Mouse (Mus musculus) megakaryocyte progenitor cell, adult 5-6 weeks (primary cell): ENCODE measurements around the gene Cd209g. TPM values are rescaled to one million over a fixed set of nuclear protein-coding genes. Genes with fewer than 3 reads are reported as not detected.

ENCODE experiments used
- total RNA-seq, 2 experiments: library from RNA; stranded (forward) in 1 of 2; stranded (reverse) in 1 of 2; fragments of 157-497, 149-512 nt in 1 of 2; fragments of 200-1000 nt in 1 of 2; gene quantifications; 2 replicates each; pipeline versions ENCODE4 v1.2.3 to v1.2.4; 2015 to 2017

The Cd209g gene
- total RNA-seq, 2 experiments from 2014 or later: 0.22 TPM; not detected in 1

Other genes with a start within 250 kb of the Cd209g start
- not detected in 2 replicates for gene Cd209b, start 207.3 kb upstream of the Cd209g start, total RNA-seq (2015)
- gene Cd209b, start 207.3 kb upstream of the Cd209g start, total RNA-seq (2017): not detected in 2 replicates
- gene Cd209c, start 179.4 kb upstream of the Cd209g start, total RNA-seq (2015): not detected in 2 replicates
- not detected in 2 replicates for gene Cd209c, start 179.4 kb upstream of the Cd209g start, total RNA-seq (2017)
- not detected in 2 replicates for gene Cd209f, start 28.3 kb upstream of the Cd209g start, total RNA-seq (2015)
- 0.30 TPM in 1 of 2 replicates, not detected in the other for gene Cd209f, start 28.3 kb upstream of the Cd209g start, total RNA-seq (2017)
- gene Evi5l, start 32.5 kb downstream of the Cd209g start, total RNA-seq (2015): 3.3 and 3.5 TPM in 2 replicates
- 6.2 and 7.5 TPM in 2 replicates for gene Evi5l, start 32.5 kb downstream of the Cd209g start, total RNA-seq (2017)
- 0.32 and 0.46 TPM in 2 replicates for gene Prr36, start 83.4 kb downstream of the Cd209g start, total RNA-seq (2015)
- 0.04 and 0.14 TPM in 2 replicates for gene Prr36, start 83.4 kb downstream of the Cd209g start, total RNA-seq (2017)
- not detected in 2 replicates for gene Lrrc8e, start 92.7 kb downstream of the Cd209g start, total RNA-seq (2015)
- gene Lrrc8e, start 92.7 kb downstream of the Cd209g start, total RNA-seq (2017): not detected in 2 replicates
- gene Map2k7, start 104.6 kb downstream of the Cd209g start, total RNA-seq (2015): 29.7 and 34.2 TPM in 2 replicates
- gene Map2k7, start 104.6 kb downstream of the Cd209g start, total RNA-seq (2017): 29.2 and 29.4 TPM in 2 replicates
- 1.2 and 2.6 TPM in 2 replicates for gene Gm49320, start 104.8 kb downstream of the Cd209g start, total RNA-seq (2015)
- gene Gm49320, start 104.8 kb downstream of the Cd209g start, total RNA-seq (2017): not detected in 2 replicates
- 2.5 and 3.9 TPM in 2 replicates for gene Tgfbr3l, start 114.1 kb downstream of the Cd209g start, total RNA-seq (2015)
- gene Tgfbr3l, start 114.1 kb downstream of the Cd209g start, total RNA-seq (2017): 2.3 and 2.8 TPM in 2 replicates
- 18.3 and 22.3 TPM in 2 replicates for gene Snapc2, start 119.0 kb downstream of the Cd209g start, total RNA-seq (2015)
- 8.4 and 12.0 TPM in 2 replicates for gene Snapc2, start 119.0 kb downstream of the Cd209g start, total RNA-seq (2017)
- 2.8 and 4.2 TPM in 2 replicates for gene Ctxn1, start 125.2 kb downstream of the Cd209g start, total RNA-seq (2015)
- 0.81 TPM in 1 of 2 replicates, not detected in the other for gene Ctxn1, start 125.2 kb downstream of the Cd209g start, total RNA-seq (2017)
- 65.6 and 89.1 TPM in 2 replicates for gene Timm44, start 141.8 kb downstream of the Cd209g start, total RNA-seq (2015)
- 128 and 146 TPM in 2 replicates for gene Timm44, start 141.8 kb downstream of the Cd209g start, total RNA-seq (2017)
- 20.5 and 20.6 TPM in 2 replicates for gene Ccl25, start 191.1 kb downstream of the Cd209g start, total RNA-seq (2015)
- 4.6 and 13.4 TPM in 2 replicates for gene Ccl25, start 191.1 kb downstream of the Cd209g start, total RNA-seq (2017)
- 134 and 150 TPM in 2 replicates for gene Elavl1, start 191.3 kb downstream of the Cd209g start, total RNA-seq (2015)
- 74.7 and 80.8 TPM in 2 replicates for gene Elavl1, start 191.3 kb downstream of the Cd209g start, total RNA-seq (2017)